Mouse (Mus musculus): ENCODE data around the gene Fbxl15.

The Fbxl15 gene

GRCm38 (mm10) chr19:46308706-46309435 lies 19.1 kb upstream of the Fbxl15 start:
- peak; percentile 56 to 68 for DNase-seq (ENCODE audit: low spot score in 2 of 2)

DNA sequence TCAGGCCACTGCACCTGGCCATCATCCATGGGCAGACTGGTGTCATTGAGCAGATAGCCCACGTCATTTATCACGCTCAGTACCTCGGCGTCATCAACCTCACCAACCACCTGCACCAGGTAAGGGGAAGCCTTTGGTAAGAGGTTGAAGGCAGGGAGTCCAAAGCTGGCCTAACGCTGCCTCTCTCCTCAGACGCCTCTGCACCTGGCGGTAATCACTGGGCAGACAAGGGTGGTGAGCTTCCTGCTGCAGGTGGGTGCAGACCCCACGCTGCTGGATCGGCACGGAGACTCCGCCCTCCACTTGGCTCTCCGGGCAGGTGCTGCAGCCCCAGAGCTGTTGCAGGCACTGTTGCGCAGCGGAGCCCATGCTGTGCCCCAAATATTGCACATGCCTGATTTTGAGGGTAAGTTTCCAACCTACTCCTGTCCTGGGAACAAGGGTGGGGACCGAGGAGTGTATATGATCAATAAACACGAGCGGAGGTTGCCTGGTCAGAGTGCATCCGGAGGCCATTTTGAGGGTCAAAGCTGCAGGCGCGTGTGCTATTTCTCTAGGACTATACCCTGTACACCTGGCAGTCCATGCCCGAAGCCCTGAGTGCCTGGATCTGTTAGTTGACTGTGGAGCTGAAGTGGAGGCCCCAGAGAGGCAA lies 18.2 kb upstream of the Fbxl15 start:
- no peak for DNase-seq (ENCODE audit: low spot score in 2 of 2)

- no peak for DNase-seq (ENCODE audit: low spot score in 2 of 2)
Measured at GRCm38 (mm10) chr19:46310312-46310865, 17.6 kb upstream of the Fbxl15 start.

GRCm38 (mm10) chr19:46311341-46311740 lies 16.6 kb upstream of the Fbxl15 start:
- DNase-seq (ENCODE audit: low spot score in 2 of 2): no peak

- no peak for DNase-seq (ENCODE audit: low spot score in 2 of 2)
Measured at GRCm38 (mm10) chr19:46312566-46312965, 15.4 kb upstream of the Fbxl15 start.

DNA sequence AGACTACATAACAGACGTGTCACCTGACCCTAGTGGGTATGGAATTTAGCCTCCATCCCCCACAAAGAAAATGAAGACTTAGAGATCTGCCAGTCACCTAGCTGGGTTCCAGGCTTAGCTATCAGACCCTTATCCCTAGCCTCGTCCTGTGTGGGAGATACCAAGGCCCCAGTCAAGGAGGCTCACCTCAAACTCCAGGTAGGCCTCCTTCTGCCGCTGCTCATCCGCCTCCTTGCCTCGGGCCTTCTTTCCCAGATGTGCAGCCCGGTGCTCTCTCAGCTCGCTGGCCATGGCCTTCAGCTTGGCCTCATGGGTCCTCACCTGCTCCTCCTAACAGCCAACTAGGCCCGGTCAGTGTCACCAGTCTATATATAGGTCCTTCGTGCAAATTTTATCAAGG lies 14.9 kb upstream of the Fbxl15 start:
- DNase-seq (ENCODE audit: low spot score in 2 of 2): no peak

- no peak for DNase-seq (ENCODE audit: low spot score in 2 of 2)
Measured at GRCm38 (mm10) chr19:46313591-46313990, 14.4 kb upstream of the Fbxl15 start.

GRCm38 (mm10) chr19:46314151-46314601 lies 13.8 kb upstream of the Fbxl15 start:
- no peak for DNase-seq (ENCODE audit: low spot score in 2 of 2)

DNA sequence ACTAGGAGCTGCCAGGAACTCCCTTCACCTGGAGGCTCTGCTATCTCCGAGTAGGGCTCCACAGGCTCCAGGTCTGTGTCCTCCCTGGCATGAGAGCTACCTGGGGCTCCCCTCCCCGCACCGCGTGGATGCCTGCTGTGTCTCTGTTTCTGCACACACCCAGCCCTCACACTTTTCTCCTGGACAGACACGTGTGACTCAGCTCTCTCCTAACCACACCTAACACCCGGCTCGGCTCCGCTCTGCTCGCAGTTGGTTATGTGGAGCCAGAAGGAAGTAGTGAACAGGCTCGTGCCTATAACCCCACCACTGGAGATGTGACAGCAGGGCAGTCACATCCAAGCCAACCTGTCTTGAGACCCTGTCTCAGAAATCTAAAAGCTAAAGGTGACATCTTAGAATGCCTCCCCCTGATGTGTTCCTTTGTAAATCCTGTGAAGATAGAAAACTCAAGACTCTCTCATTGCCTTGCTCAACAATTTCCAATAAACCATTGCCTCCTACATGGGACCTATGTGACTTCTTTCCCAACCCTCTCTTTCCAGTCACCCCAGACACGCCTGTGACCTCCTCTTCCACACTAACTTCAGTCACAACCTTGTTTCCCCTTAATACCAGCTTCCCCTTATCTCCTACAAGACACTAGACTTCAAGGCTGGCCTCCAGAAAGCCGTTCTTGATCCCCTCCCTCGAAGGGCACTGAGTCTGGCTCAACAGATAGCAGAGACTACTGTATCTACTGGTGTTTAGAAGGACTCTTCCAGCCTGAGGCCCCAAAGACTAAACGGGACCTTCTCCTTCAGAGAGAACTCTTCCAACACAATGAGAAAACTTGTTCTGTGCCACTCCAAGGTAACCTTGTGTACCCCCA lies 12.9 kb upstream of the Fbxl15 start:
- DNase-seq (ENCODE audit: low spot score in 2 of 2): no peak

DNA sequence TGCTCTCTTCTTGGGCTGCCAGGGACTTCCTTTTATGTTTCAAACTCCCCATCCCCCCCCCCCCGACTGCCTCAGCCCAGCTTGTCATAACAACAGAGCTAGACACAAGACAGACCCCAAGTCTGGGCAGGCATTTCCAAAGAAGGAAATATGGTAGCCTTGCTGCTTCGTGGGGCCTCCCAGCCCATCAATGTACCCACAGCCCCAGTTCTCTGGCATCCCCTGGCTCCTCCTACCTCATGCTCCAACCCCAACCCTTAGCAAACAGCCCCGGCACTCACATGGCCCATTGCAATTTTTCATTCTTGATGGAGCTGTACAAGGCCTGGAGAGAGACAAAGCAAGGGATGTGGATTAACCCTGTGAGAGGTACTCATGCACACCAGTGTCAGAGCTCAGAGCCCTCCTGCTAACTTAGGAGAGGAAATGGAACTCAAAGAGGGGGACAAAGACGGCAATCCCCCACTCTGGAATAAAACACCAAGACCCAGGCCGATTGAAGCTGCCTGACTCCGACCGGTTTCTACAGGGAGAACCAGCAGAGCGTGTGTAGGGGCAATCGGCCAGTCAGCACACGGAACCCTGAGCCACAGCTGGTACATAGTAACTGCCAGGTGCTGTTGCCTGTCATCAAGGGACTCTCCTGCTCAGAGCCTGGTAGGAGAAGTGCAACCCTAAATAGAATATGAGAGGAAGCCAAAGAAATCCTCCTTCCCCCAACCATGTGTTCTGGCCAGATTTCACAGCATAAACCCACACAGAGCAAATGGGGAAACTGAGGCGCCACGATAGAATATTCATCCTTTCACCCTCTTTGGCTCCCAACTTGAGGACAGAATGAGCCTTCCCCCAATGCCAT lies 12.0 kb upstream of the Fbxl15 start:
- no peak for DNase-seq (ENCODE audit: low spot score in 2 of 2)

- no peak for DNase-seq (ENCODE audit: low spot score in 2 of 2)
Measured at GRCm38 (mm10) chr19:46316846-46317545, 11.0 kb upstream of the Fbxl15 start.

DNA sequence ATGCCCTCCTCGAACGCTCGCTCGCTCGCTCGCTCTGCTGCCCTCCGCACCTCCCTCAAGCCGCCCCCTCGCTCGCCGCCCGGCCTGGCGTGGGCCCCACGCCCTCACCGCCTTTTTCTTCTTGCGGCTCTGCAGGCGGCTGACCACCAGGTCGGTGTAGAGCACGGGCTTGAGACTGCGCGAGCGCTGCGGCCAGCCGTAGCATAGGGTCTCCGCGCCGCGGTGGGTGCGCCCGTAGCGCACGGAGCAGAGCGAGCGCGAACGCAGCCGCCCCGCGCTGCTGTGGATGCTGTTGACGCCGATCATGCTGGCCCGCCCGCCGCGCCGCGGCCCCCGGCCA lies 10.5 kb upstream of the Fbxl15 start:
- no peak for DNase-seq (ENCODE audit: low spot score in 2 of 2)

- DNase-seq (ENCODE audit: low spot score in 2 of 2): no peak
Measured at GRCm38 (mm10) chr19:46318031-46318471, 9.9 kb upstream of the Fbxl15 start.

DNA sequence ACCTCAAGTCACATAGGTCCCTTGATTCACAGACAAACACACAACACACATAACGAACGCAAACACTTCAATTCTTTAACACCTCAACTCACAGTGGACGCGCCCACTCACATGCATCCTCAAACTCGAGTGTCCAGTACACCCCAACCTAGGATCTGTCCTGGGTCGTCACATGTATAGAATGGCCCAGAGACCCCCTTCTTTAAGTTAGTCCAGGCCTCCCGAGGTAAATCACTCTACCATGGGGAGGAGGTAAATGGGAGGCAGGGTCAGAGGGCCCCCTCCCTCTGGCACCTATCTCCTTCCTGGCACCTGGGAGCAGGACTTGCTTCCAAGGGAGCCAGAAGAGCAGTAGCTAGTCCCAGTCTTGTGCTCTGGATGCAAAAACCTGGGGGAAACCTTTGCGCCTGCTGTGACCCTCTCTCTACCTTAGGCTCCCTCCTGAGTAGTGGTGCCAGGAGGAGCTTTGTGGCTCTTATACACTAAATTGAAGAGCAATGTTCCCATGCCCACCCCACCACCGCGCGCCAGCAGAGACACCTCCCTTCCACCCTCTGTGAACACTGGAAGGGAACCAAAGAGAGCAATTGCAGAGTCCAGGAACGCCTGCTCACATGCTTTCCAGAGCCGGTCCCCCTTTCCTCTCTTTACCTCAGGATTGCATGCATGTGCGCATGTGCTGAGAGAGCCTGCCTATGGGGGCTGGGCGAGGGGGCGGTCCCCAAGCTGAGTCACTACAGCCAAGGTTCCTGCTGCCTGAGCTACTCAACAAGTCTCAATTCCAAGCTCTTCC lies 9.2 kb upstream of the Fbxl15 start:
- no peak for DNase-seq (ENCODE audit: low spot score in 2 of 2)

DNA sequence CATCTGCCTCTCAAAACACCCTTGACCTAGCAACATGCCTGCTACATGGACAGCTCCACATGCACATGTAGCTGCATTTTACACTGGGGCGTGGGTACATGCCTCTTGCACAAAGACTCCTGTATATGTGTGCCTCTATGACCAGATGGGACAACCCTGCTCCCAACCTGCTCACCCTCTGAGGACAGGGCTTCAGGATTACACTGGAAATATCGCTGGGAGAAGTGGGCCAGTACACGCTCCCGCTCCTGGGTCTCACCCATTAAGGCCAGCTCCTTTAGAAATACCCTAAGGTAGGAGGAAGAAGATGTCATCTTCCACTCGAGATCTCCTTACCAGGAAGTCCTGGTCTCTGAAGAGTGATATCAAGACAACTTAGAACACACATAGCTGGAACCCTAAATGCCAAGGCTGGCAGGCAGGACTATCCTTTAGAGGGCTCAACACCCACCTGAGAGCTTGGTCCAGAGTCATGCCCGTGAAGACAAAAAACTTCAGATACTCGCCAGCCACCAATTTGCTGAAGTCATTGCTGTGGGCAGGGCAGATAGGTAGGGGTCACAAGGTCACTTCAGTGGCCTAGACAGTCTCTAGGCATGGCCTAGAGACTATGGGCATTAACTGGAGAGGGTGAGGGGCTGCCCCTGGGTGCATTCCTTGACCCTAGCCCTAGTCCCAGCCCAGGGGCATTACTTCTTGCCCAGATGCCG lies 7.8 kb upstream of the Fbxl15 start:
- no peak for DNase-seq (ENCODE audit: low spot score in 2 of 2)

GRCm38 (mm10) chr19:46321101-46321943 lies 6.7 kb upstream of the Fbxl15 start:
- DNase-seq (ENCODE audit: low spot score in 2 of 2): no peak

GRCm38 (mm10) chr19:46322144-46322995 lies 5.6 kb upstream of the Fbxl15 start:
- DNase-seq (ENCODE audit: low spot score in 2 of 2): no peak

All from heart, adult 9 months (tissue).